Mouse (Mus musculus) embryonic facial prominence, embryonic 11.5 days (tissue): ENCODE data around the gene Sinhcaf. TPM values are rescaled to one million over a fixed set of nuclear protein-coding genes. Genes with fewer than 3 reads are reported as not detected.
A peak's percentile ranks its signal among the peaks of the same experiment; 100 is the strongest.
"Not testable (repeated sequence)": the region's sequence is repeated elsewhere in the genome, so short reads cannot be mapped to it uniquely, and the experiment has no call there.

Experiments
- ATAC-seq: fragments of 200-750 bp; cut with Nextera tagmentation; replicated peaks from 2 replicates; pipeline ENCODE4 v1.8.0; 2017; ENCODE audit warnings: low read depth; ENCODE audit not compliant: insufficient number of reproducible peaks, low FRiP score, low TSS enrichment
- DNase-seq: peaks from one replicate; pipeline ENCODE4 v3.0.0-alpha.2; 2015; ENCODE audit warnings: low spot score
- H3K27ac ChIP-seq: fragments of 300-500 bp; sonication (generic); replicated peaks from 2 replicates; pipeline ENCODE4 v1.5.1; 2014; ENCODE audit warnings: mild to moderate bottlenecking, low read depth, low read length, control low read depth
- H3K27me3 ChIP-seq: fragments of 300-500 bp; sonication (generic); 2 replicates; pipeline ENCODE4 v1.6.1; 2014; ENCODE audit warnings: mild to moderate bottlenecking, low read length, moderate library complexity, mixed read lengths; ENCODE audit not compliant: control insufficient read depth, insufficient read depth
- H3K36me3 ChIP-seq: fragments of 300-500 bp; sonication (generic); replicated peaks from 2 replicates; pipeline ENCODE4 v1.6.1; 2014; ENCODE audit warnings: low read depth, mild to moderate bottlenecking, low read length, moderate library complexity, mixed read lengths; ENCODE audit not compliant: control insufficient read depth, insufficient read depth
- H3K4me1 ChIP-seq: fragments of 300-500 bp; sonication (generic); 2 replicates; pipeline ENCODE4 v1.6.1; 2014; ENCODE audit warnings: low read length, mixed read lengths; ENCODE audit not compliant: control insufficient read depth, insufficient read depth
- H3K4me2 ChIP-seq: fragments of 300-500 bp; sonication (generic); 2 replicates; pipeline ENCODE4 v1.6.1; 2014; ENCODE audit warnings: low read depth, mild to moderate bottlenecking, control low read depth, low read length, moderate library complexity
- H3K4me3 ChIP-seq: fragments of 300-500 bp; sonication (generic); 2 replicates; pipeline ENCODE4 v1.5.1; 2014; ENCODE audit warnings: low read depth, low read length, control low read depth
- H3K9ac ChIP-seq: fragments of 300-500 bp; sonication (generic); replicated peaks from 2 replicates; pipeline ENCODE4 v1.6.1; 2014; ENCODE audit warnings: mild to moderate bottlenecking, control low read depth, low read length
- H3K9me3 ChIP-seq: fragments of 300-500 bp; sonication (generic); replicated peaks from 2 replicates; pipeline ENCODE4 v1.6.1; 2016; ENCODE audit warnings: mild to moderate bottlenecking, low read length, inconsistent platforms, mixed read lengths; ENCODE audit not compliant: control insufficient read depth
- WGBS: fragments of 180-500 bp; shearing (Covaris S2); extraction: QIAGEN DNeasy Blood & Tissue Kit; methylation state at CpG from one replicate; pipeline ENCODE4 v1.1.7; 2014; 5-methylcytosine and 5-hydroxymethylcytosine counted together
- polyA plus RNA-seq: library from polyadenylated mRNA; unstranded; fragments of >200 nt; fragmentation: Nextera tagmentation; extraction: Ambion mirVana; gene quantifications from 2 replicates; pipeline ENCODE4 v1.2.1, GENCODE M21; 2014

Gene Sinhcaf
- polyA plus RNA-seq, 1 experiment from 2014 or later = 263 TPM

GRCm38 (mm10) chr6:148942406-148942805 lies 3.9 kb downstream of the Sinhcaf start:
- no peaks in the 10 kb centered on the region; the same call in 1 of the 2 replicates for H3K36me3 ChIP-seq
- H3K4me2 ChIP-seq = no peak overlapping the region
- H3K9ac ChIP-seq = no peak overlapping the region
- H3K4me3 ChIP-seq = no peak overlapping the region
- no peaks in the 10 kb centered on the region for H3K9me3 ChIP-seq
- DNase-seq (no peak), ATAC-seq (no peak)
- H3K4me1 ChIP-seq = no peaks in the 10 kb centered on the region
- H3K27ac ChIP-seq = no peak overlapping the region
- WGBS = 72% methylated on average over 4 of the region's 4 CpGs
- H3K27me3 ChIP-seq = no peaks in the 10 kb centered on the region

- Histone ChIP-seq H3K36me3 (no peaks in the 10 kb centered on the region; the same call in 1 of the 2 replicates), H3K4me2 (no peak overlapping the region)
- 57% methylated on average over 5 of the region's 5 CpGs for WGBS
These were observed 4.4 kb downstream of the Sinhcaf start for GRCm38 (mm10) chr6:148941880-148942279.

GRCm38 (mm10) chr6:148940383-148940782 lies 5.9 kb downstream of the Sinhcaf start:
- H3K9me3 ChIP-seq, H3K4me1 ChIP-seq, H3K4me2 ChIP-seq, H3K9ac ChIP-seq, DNase-seq, ATAC-seq, H3K36me3 ChIP-seq, H3K27me3 ChIP-seq, H3K27ac ChIP-seq, H3K4me3 ChIP-seq: not testable (repeated sequence)
- 80% methylated on average over 2 of the region's 3 CpGs for WGBS

More at GRCm38 (mm10) chr6:148941880-148942279, 4.4 kb downstream of the Sinhcaf start:
- Histone ChIP-seq H3K4me3 (no peak overlapping the region), H3K9me3 (no peaks in the 10 kb centered on the region), H3K27ac (no peak overlapping the region), H3K4me1 (no peaks in the 10 kb centered on the region), H3K27me3 (no peaks in the 10 kb centered on the region), H3K9ac (no peak overlapping the region)
- DNase-seq = no peak
- no peak for ATAC-seq

- no peaks in the 10 kb centered on the region; the same call in 1 of the 2 replicates for H3K36me3 ChIP-seq
- no peak overlapping the region for H3K27ac ChIP-seq
- no peak for DNase-seq
These were observed 8.6 kb downstream of the Sinhcaf start for GRCm38 (mm10) chr6:148937693-148938092.

GRCm38 (mm10) chr6:148934961-148935590 lies 11.2 kb downstream of the Sinhcaf start:
- Histone ChIP-seq H3K4me1 (no peaks in the 10 kb centered on the region), H3K4me3 (no peak overlapping the region), H3K36me3 (peaks cover 9% of the 10 kb centered on the region), H3K27ac (no peak overlapping the region), H3K4me2 (no peak overlapping the region), H3K27me3 (no peaks in the 10 kb centered on the region), H3K9me3 (no peaks in the 10 kb centered on the region), H3K9ac (no peak overlapping the region)
- 69% methylated on average over 3 of the region's 3 CpGs for whole genome bisulfite sequencing
- no peak for ATAC-seq
- DNase-seq = no peak

More at GRCm38 (mm10) chr6:148937693-148938092, 8.6 kb downstream of the Sinhcaf start:
- no peak overlapping the region for H3K9ac ChIP-seq
- no peaks in the 10 kb centered on the region for H3K27me3 ChIP-seq
- H3K4me1 ChIP-seq = no peaks in the 10 kb centered on the region
- WGBS = 28% methylated on average over 1 of the region's 1 CpGs
- no peaks in the 10 kb centered on the region for H3K9me3 ChIP-seq
- H3K4me2 ChIP-seq = no peak overlapping the region
- no peak overlapping the region for H3K4me3 ChIP-seq
- no peak for ATAC-seq

GRCm38 (mm10) chr6:148931281-148931680 lies 15.0 kb downstream of the Sinhcaf start:
- ATAC-seq (no peak), DNase-seq (peak; percentile 31)
- H3K4me1 ChIP-seq = no peaks in the 10 kb centered on the region
- no peak overlapping the region for H3K9ac ChIP-seq
- no peaks in the 10 kb centered on the region for H3K27me3 ChIP-seq
- H3K27ac ChIP-seq = no peak overlapping the region
- H3K36me3 ChIP-seq = peaks cover 12% of the 10 kb centered on the region
- WGBS = 83% methylated on average over 6 of the region's 6 CpGs
- no peak overlapping the region for H3K4me3 ChIP-seq
- H3K4me2 ChIP-seq = no peak overlapping the region
- no peaks in the 10 kb centered on the region for H3K9me3 ChIP-seq

- ATAC-seq = no peak
- H3K27ac ChIP-seq = no peak overlapping the region
These were observed 27.3 kb downstream of the Sinhcaf start for GRCm38 (mm10) chr6:148918841-148919398.

GRCm38 (mm10) chr6:148917672-148918071 lies 28.6 kb downstream of the Sinhcaf start:
- Histone ChIP-seq H3K4me3 (no peak overlapping the region), H3K9me3 (no peaks in the 10 kb centered on the region), H3K9ac (no peak overlapping the region), H3K4me2 (no peak overlapping the region), H3K36me3 (peaks cover 3% of the 10 kb centered on the region; the same call in 1 of the 2 replicates), H3K27ac (no peak overlapping the region), H3K4me1 (no peaks in the 10 kb centered on the region), H3K27me3 (no peaks in the 10 kb centered on the region)
- ATAC-seq = no peak
- peak; percentile 19 for DNase-seq
- 57% methylated on average over 1 of the region's 1 CpGs for WGBS

More at GRCm38 (mm10) chr6:148918841-148919398, 27.3 kb downstream of the Sinhcaf start:
- Histone ChIP-seq H3K36me3 (peaks cover 3% of the 10 kb centered on the region), H3K4me3 (no peak overlapping the region), H3K27me3 (no peaks in the 10 kb centered on the region), H3K4me2 (no peak overlapping the region), H3K9ac (no peak overlapping the region), H3K4me1 (no peaks in the 10 kb centered on the region), H3K9me3 (no peaks in the 10 kb centered on the region)
- no peak for DNase-seq
